Mouse (Mus musculus): ENCODE measurements around the gene Cdc45. TPM values are rescaled to one million over a fixed set of nuclear protein-coding genes. Genes with fewer than 3 reads are reported as not detected.

Cdc45 gene
- total RNA-seq, 1 experiment, result 53.5 TPM

GRCm38 (mm10) chr16:18746268-18747122 lies 65.3 kb downstream of the Cdc45 start:
- no peak overlapping the region for H3K4me3 ChIP-seq (ENCODE audit: insufficient read depth in 1 of 2, low read depth in 1 of 2, low read length in 2 of 2, poor library complexity in 1 of 2, severe bottlenecking in 1 of 2)
- H3K36me3 ChIP-seq (ENCODE audit: control insufficient read depth, insufficient read depth, low read length, poor library complexity, severe bottlenecking), result no peaks in the 10 kb centered on the region
- H3K4me1 ChIP-seq (ENCODE audit: control insufficient read depth in 2 of 2, insufficient read depth in 2 of 2, low read length in 2 of 2, poor library complexity in 1 of 2), result peaks cover 0 to 5% of the 10 kb centered on the region in 2 experiments; a peak in 1 of 4 replicates
- H3K9ac ChIP-seq (ENCODE audit: insufficient read depth, low read depth, low read length, poor library complexity, severe bottlenecking), result no peak overlapping the region
- no peak for DNase-seq (ENCODE audit: low read depth, low spot score)
- no peaks in the 10 kb centered on the region for H3K9me3 ChIP-seq (ENCODE audit: control insufficient read depth, insufficient read depth, low read depth, low read length)
- TF ChIP-seq HCFC1 (IDR thresholded peaks at IDR 0.05; ENCODE audit: borderline replicate concordance, insufficient read depth, low read length) (no peak), ZNF384 (IDR thresholded peaks at IDR 0.05; ENCODE audit: low read depth, low read length) (no peak), MAFK (IDR thresholded peaks at IDR 0.05; ENCODE audit: insufficient read depth, low read depth, low read length) (no peak), CHD2 (IDR thresholded peaks at IDR 0.05; ENCODE audit: low read depth, low read length) (no peak), ZC3H11A (IDR thresholded peaks at IDR 0.05; ENCODE audit: borderline replicate concordance, low read depth, low read length) (no peak)
- H3K27ac ChIP-seq (ENCODE audit: insufficient read depth, low read depth, low read length, poor library complexity, severe bottlenecking), result no peak overlapping the region
- in situ Hi-C loops (cut with MboI; ENCODE audit: low sequenced_read_pairs in 2 of 2, unreplicated experiment in 2 of 2), result no loop called here

GRCm38 (mm10) chr16:18738303-18738702 lies 73.5 kb downstream of the Cdc45 start:
- TF ChIP-seq HCFC1 (IDR thresholded peaks at IDR 0.05; ENCODE audit: borderline replicate concordance, insufficient read depth, low read length) (no peak), ZC3H11A (IDR thresholded peaks at IDR 0.05; ENCODE audit: borderline replicate concordance, low read depth, low read length) (no peak), CHD2 (IDR thresholded peaks at IDR 0.05; ENCODE audit: low read depth, low read length) (no peak), ZNF384 (IDR thresholded peaks at IDR 0.05; ENCODE audit: low read depth, low read length) (no peak), MAFK (IDR thresholded peaks at IDR 0.05; ENCODE audit: insufficient read depth, low read depth, low read length) (no peak)
- DNase-seq (ENCODE audit: low read depth, low spot score), result peak; percentile 27
- in situ Hi-C loops (cut with MboI; ENCODE audit: low sequenced_read_pairs in 2 of 2, unreplicated experiment in 2 of 2), result no loop called here

GRCm38 (mm10) chr16:18733100-18733956 lies 78.5 kb downstream of the Cdc45 start:
- DNase-seq (ENCODE audit: low read depth, low spot score), result no peak
- in situ Hi-C loops (cut with MboI; ENCODE audit: low sequenced_read_pairs in 2 of 2, unreplicated experiment in 2 of 2), result no loop called here
- H3K27ac ChIP-seq (ENCODE audit: insufficient read depth, low read depth, low read length, poor library complexity, severe bottlenecking), result no peak overlapping the region

More at GRCm38 (mm10) chr16:18738303-18738702, 73.5 kb downstream of the Cdc45 start:
- Histone ChIP-seq H3K4me3 (ENCODE audit: insufficient read depth in 1 of 2, low read depth in 1 of 2, low read length in 2 of 2, poor library complexity in 1 of 2, severe bottlenecking in 1 of 2) (no peak overlapping the region), H3K9me3 (ENCODE audit: control insufficient read depth, insufficient read depth, low read depth, low read length) (no peaks in the 10 kb centered on the region), H3K36me3 (ENCODE audit: control insufficient read depth, insufficient read depth, low read length, poor library complexity, severe bottlenecking) (no peaks in the 10 kb centered on the region), H3K9ac (ENCODE audit: insufficient read depth, low read depth, low read length, poor library complexity, severe bottlenecking) (peak overlapping the region; percentile 45; the same call in 1 of the 2 replicates), H3K27ac (ENCODE audit: insufficient read depth, low read depth, low read length, poor library complexity, severe bottlenecking) (peak overlapping the region; percentile 84; the same call in 1 of the 2 replicates), H3K4me1 (ENCODE audit: control insufficient read depth in 2 of 2, insufficient read depth in 2 of 2, low read length in 2 of 2, poor library complexity in 1 of 2) (peaks cover 9 to 32% of the 10 kb centered on the region in 2 experiments; a peak in 3 of 4 replicates)

GRCm38 (mm10) chr16:18730640-18731039 lies 81.1 kb downstream of the Cdc45 start:
- no peak for DNase-seq (ENCODE audit: low read depth, low spot score)
- in situ Hi-C loops (cut with MboI; ENCODE audit: low sequenced_read_pairs in 2 of 2, unreplicated experiment in 2 of 2), result no loop called here

More at GRCm38 (mm10) chr16:18733100-18733956, 78.5 kb downstream of the Cdc45 start:
- Histone ChIP-seq H3K9me3 (ENCODE audit: control insufficient read depth, insufficient read depth, low read depth, low read length) (no peaks in the 10 kb centered on the region), H3K36me3 (ENCODE audit: control insufficient read depth, insufficient read depth, low read length, poor library complexity, severe bottlenecking) (no peaks in the 10 kb centered on the region), H3K4me3 (ENCODE audit: insufficient read depth in 1 of 2, low read depth in 1 of 2, low read length in 2 of 2, poor library complexity in 1 of 2, severe bottlenecking in 1 of 2) (no peak overlapping the region), H3K9ac (ENCODE audit: insufficient read depth, low read depth, low read length, poor library complexity, severe bottlenecking) (no peak overlapping the region), H3K4me1 (ENCODE audit: control insufficient read depth in 2 of 2, insufficient read depth in 2 of 2, low read length in 2 of 2, poor library complexity in 1 of 2) (peaks cover 3 to 12% of the 10 kb centered on the region in 2 experiments; a peak in 2 of 4 replicates)
- TF ChIP-seq ZC3H11A (IDR thresholded peaks at IDR 0.05; ENCODE audit: borderline replicate concordance, low read depth, low read length) (no peak), CHD2 (IDR thresholded peaks at IDR 0.05; ENCODE audit: low read depth, low read length) (no peak), MAFK (IDR thresholded peaks at IDR 0.05; ENCODE audit: insufficient read depth, low read depth, low read length) (no peak), ZNF384 (IDR thresholded peaks at IDR 0.05; ENCODE audit: low read depth, low read length) (no peak), HCFC1 (IDR thresholded peaks at IDR 0.05; ENCODE audit: borderline replicate concordance, insufficient read depth, low read length) (no peak)

More at GRCm38 (mm10) chr16:18730640-18731039, 81.1 kb downstream of the Cdc45 start:
- Histone ChIP-seq H3K9ac (ENCODE audit: insufficient read depth, low read depth, low read length, poor library complexity, severe bottlenecking) (no peak overlapping the region), H3K4me3 (ENCODE audit: insufficient read depth in 1 of 2, low read depth in 1 of 2, low read length in 2 of 2, poor library complexity in 1 of 2, severe bottlenecking in 1 of 2) (no peak overlapping the region), H3K9me3 (ENCODE audit: control insufficient read depth, insufficient read depth, low read depth, low read length) (no peaks in the 10 kb centered on the region), H3K36me3 (ENCODE audit: control insufficient read depth, insufficient read depth, low read length, poor library complexity, severe bottlenecking) (no peaks in the 10 kb centered on the region), H3K27ac (ENCODE audit: insufficient read depth, low read depth, low read length, poor library complexity, severe bottlenecking) (no peak overlapping the region), H3K4me1 (ENCODE audit: control insufficient read depth in 2 of 2, insufficient read depth in 2 of 2, low read length in 2 of 2, poor library complexity in 1 of 2) (peaks cover 11 to 16% of the 10 kb centered on the region in 2 experiments)
- TF ChIP-seq HCFC1 (IDR thresholded peaks at IDR 0.05; ENCODE audit: borderline replicate concordance, insufficient read depth, low read length), result no peak
- no peak for TF ChIP-seq CHD2 (IDR thresholded peaks at IDR 0.05; ENCODE audit: low read depth, low read length)
- no peak for TF ChIP-seq ZC3H11A (IDR thresholded peaks at IDR 0.05; ENCODE audit: borderline replicate concordance, low read depth, low read length)
- TF ChIP-seq ZNF384 (IDR thresholded peaks at IDR 0.05; ENCODE audit: low read depth, low read length), result no peak
- no peak for TF ChIP-seq MAFK (IDR thresholded peaks at IDR 0.05; ENCODE audit: insufficient read depth, low read depth, low read length)

Other genes starting within 250 kb of the Cdc45 start
- 0.11 and 0.27 TPM in 2 replicates for gene Tbx1, start 221.3 kb downstream of the Cdc45 start, total RNA-seq (2012; rRNA removed)
- gene Gp1bb, start 189.6 kb downstream of the Cdc45 start, total RNA-seq (2012; rRNA removed), result 0.11 TPM in 1 of 2 replicates, not detected in the other
- 0.85 and 1.7 TPM in 2 replicates for gene Gm49601, start 185.6 kb downstream of the Cdc45 start, total RNA-seq (2012; rRNA removed)
- 0.74 and 3.0 TPM in 2 replicates for gene Sept5, start 182.0 kb downstream of the Cdc45 start, total RNA-seq (2012; rRNA removed)
- 2.5 and 9.1 TPM in 2 replicates for gene Cldn5, start 35.1 kb downstream of the Cdc45 start, total RNA-seq (2012; rRNA removed)
- gene Ufd1, start 208 bp downstream of the Cdc45 start, total RNA-seq (2012; rRNA removed), result 49.0 and 49.2 TPM in 2 replicates
- gene 2510002D24Rik, start 24.6 kb upstream of the Cdc45 start, total RNA-seq (2012; rRNA removed), result 10.5 and 14.6 TPM in 2 replicates
- gene Gm28539, start 24.6 kb upstream of the Cdc45 start, total RNA-seq (2012; rRNA removed), result 1.4 TPM in 1 of 2 replicates, not detected in the other
- gene Mrpl40, start 64.9 kb upstream of the Cdc45 start, total RNA-seq (2012; rRNA removed), result 58.5 and 73.9 TPM in 2 replicates
- gene Hira, start 65.0 kb upstream of the Cdc45 start, total RNA-seq (2012; rRNA removed), result 58.2 and 67.3 TPM in 2 replicates